In the genomic region with DNA sequence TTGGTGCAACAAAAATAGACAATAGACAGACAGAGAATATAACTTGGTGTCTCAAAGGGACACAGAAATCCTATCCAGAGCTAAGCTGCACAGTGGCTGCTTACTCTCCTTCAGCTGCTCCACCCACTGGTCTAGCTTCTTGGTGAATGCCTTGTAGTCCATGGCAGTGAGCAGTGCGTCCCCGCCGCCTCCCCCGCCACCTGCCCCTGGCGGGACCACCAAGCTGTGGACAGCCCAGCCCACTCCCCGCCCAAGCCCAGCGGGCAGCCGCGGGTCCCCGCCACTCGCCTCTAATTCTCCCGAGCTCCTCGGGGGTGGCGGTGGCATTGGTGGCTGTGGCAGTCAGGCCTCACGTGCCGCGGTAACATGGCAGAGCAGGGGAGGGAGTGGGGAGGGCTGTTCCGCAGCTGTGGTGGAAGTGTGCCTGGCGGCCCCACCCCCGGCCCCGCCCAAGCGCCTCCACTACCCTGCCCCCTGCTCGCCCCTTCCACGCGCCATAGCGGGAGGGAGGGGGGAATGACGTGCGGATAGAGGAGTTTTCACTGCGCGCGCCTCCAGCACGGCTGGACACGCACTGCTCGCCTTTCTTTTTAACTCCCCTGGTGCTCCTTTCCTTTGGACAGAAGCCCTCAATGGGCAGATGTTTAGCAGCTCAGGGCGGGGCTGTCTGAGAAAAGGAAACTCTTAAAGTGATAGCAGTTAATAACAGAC, we compare ENCODE assay signal across 11 mouse cellular contexts. TPM values are rescaled to one million over a fixed set of nuclear protein-coding genes. Genes with fewer than 3 reads are reported as not detected.
DNase-seq lines count a peak whose midpoint lies in the region; ATAC-seq lines count a peak whose summit lies in the region.
"Had no signal": no experiment of that assay in that cellular context is flagged by ENCODE, and none has a peak within 500 bp of the region (broad histone marks: within the 10 kb centered on the region; RNA-seq: fewer than 3 reads in every experiment).

No protein-coding gene starts in this region.

- no peak overlapping the region for H3K27ac ChIP-seq in limb, embryonic 10.5 days
- H3K27ac ChIP-seq in stomach, embryonic 16.5 days (ENCODE audit: low read length) = no peak overlapping the region

- H3K4me3 ChIP-seq in megakaryocyte, embryonic 14.5 days (replicated peaks) = peak overlapping the region; percentile 78
- peak overlapping the region; percentile 22 for H3K4me3 ChIP-seq in limb, embryonic 10.5 days
- peak overlapping the region; percentile 7; the same call in 1 of the 2 replicates for H3K4me3 ChIP-seq in stomach, embryonic 16.5 days (replicated peaks; ENCODE audit: low read length)

- H3K4me2 ChIP-seq in stomach, embryonic 16.5 days (ENCODE audit: low read depth, low read length) = no peak overlapping the region

- no peaks in the 10 kb centered on the region for H3K27me3 ChIP-seq in megakaryocyte, embryonic 14.5 days (replicated peaks)
- no peaks in the 10 kb centered on the region for H3K27me3 ChIP-seq in limb, embryonic 10.5 days (ENCODE audit: low read depth, poor library complexity, severe bottlenecking)
- no peaks in the 10 kb centered on the region for H3K27me3 ChIP-seq in stomach, embryonic 16.5 days (ENCODE audit: control insufficient read depth, insufficient read depth, low read length)
- H3K27me3 ChIP-seq: Patski had no signal

- peaks cover 17% of the 10 kb centered on the region for H3K9me3 ChIP-seq in megakaryocyte, embryonic 14.5 days
- peaks cover 10% of the 10 kb centered on the region for H3K9me3 ChIP-seq in limb, embryonic 10.5 days (replicated peaks)
- peaks cover 9% of the 10 kb centered on the region; the same call in 1 of the 2 replicates for H3K9me3 ChIP-seq in stomach, embryonic 16.5 days (replicated peaks; ENCODE audit: control insufficient read depth, low read length)

- WGBS in limb, embryonic 10.5 days = 36% methylated on average over 35 of the region's 35 CpGs
- WGBS in stomach, embryonic 16.5 days = 33% methylated on average over 27 of the region's 35 CpGs

- H3K4me1 ChIP-seq in megakaryocyte, embryonic 14.5 days = no peaks in the 10 kb centered on the region
- H3K4me1 ChIP-seq in limb, embryonic 10.5 days = no peaks in the 10 kb centered on the region
- no peaks in the 10 kb centered on the region for H3K4me1 ChIP-seq in stomach, embryonic 16.5 days (ENCODE audit: control insufficient read depth, insufficient read depth, low read length)

- no peak overlapping the region for H3K9ac ChIP-seq in stomach, embryonic 16.5 days (ENCODE audit: low read length)

- no peak for ATAC-seq in megakaryocyte, adult 5-6 weeks (ENCODE audit: poor library complexity, severe bottlenecking)
- ATAC-seq in stomach, embryonic 16.5 days (ENCODE audit: insufficient read depth, low FRiP score) = peak; percentile 53; the same call in 1 of the 2 replicates
- ATAC-seq: Patski had no signal

- no peaks in the 10 kb centered on the region for H3K36me3 ChIP-seq in megakaryocyte, embryonic 14.5 days (replicated peaks; ENCODE audit: low read length)
- H3K36me3 ChIP-seq in limb, embryonic 10.5 days = no peaks in the 10 kb centered on the region
- no peaks in the 10 kb centered on the region for H3K36me3 ChIP-seq in stomach, embryonic 16.5 days (ENCODE audit: control insufficient read depth, insufficient read depth, low read length)

- peak; percentile 12 to 32 for DNase-seq in adrenal gland, adult (ENCODE audit: inconsistent age in 2 of 2, low spot score in 1 of 2)
- no peak for DNase-seq in adrenal gland, adult 18-20 months (ENCODE audit: low spot score in 2 of 2)
- DNase-seq in limb, embryonic 10.5 days (ENCODE audit: low spot score) = no peak
- DNase-seq in left cerebral cortex, adult 11 months (ENCODE audit: low spot score) = no peak
- no peak for DNase-seq in spleen, postnatal 10 days (ENCODE audit: low spot score in 2 of 2)
- DNase-seq: gastrocnemius, postnatal 10 days had no signal

RNA-seq across cellular contexts. Expression of gene Psg28, which starts 29.2 kb away (rescaled TPM):
- total RNA-seq in adrenal gland, adult 18-20 months (2021) = not detected
- polyA plus RNA-seq in megakaryocyte, embryonic 14.5 days (2012; ENCODE audit: insufficient read depth, low replicate concordance) = not detected in 2 replicates
- not detected in 2 replicates for total RNA-seq in megakaryocyte, adult 5-6 weeks (2015)
- not detected in 2 replicates for total RNA-seq in megakaryocyte, adult 5-6 weeks (2017)
- polyA plus RNA-seq in limb, embryonic 10.5 days (2016; fragmentation: Nextera tagmentation; extraction: Ambion mirVana) = not detected in 2 replicates
- not detected in 2 replicates for polyA plus RNA-seq in stomach, embryonic 16.5 days (2015; fragmentation: Nextera tagmentation; extraction: Ambion mirVana)
- total RNA-seq: gastrocnemius, postnatal 10 days had no signal
- polyA plus RNA-seq: cerebellum, adult 2 months; Patski had no signal

RNA-seq across cellular contexts. Expression of gene Psg18, which starts 47.9 kb away (rescaled TPM):
- total RNA-seq in adrenal gland, adult 18-20 months (2021) = not detected
- polyA plus RNA-seq in megakaryocyte, embryonic 14.5 days (2012; ENCODE audit: insufficient read depth, low replicate concordance) = not detected in 2 replicates
- not detected in 2 replicates for total RNA-seq in megakaryocyte, adult 5-6 weeks (2015)
- total RNA-seq in megakaryocyte, adult 5-6 weeks (2017) = not detected in 2 replicates
- not detected in 2 replicates for polyA plus RNA-seq in limb, embryonic 10.5 days (2016; fragmentation: Nextera tagmentation; extraction: Ambion mirVana)
- not detected in 2 replicates for polyA plus RNA-seq in stomach, embryonic 16.5 days (2015; fragmentation: Nextera tagmentation; extraction: Ambion mirVana)
- total RNA-seq: gastrocnemius, postnatal 10 days had no signal
- polyA plus RNA-seq: cerebellum, adult 2 months; Patski had no signal

Comparison
In these comparisons a context has a peak if more than half of its experiments do, and no peak if none do; other contexts are left out.
1. DNase-seq: peak in adrenal gland, adult (2 of 2); none in adrenal gland, adult 18-20 months (0 of 2), limb, embryonic 10.5 days (single experiment), left cerebral cortex, adult 11 months (single experiment) and spleen, postnatal 10 days (0 of 2).
2. H3K4me3 ChIP-seq: peak in every context shown above with its lines; median percentile 78 in megakaryocyte, embryonic 14.5 days; 22 in limb, embryonic 10.5 days; 7 in stomach, embryonic 16.5 days.